Mouse (Mus musculus) layer of hippocampus, adult 6 months (tissue): ENCODE measurements around the gene Pitx3. TPM values are rescaled to one million over a fixed set of nuclear protein-coding genes. Genes with fewer than 3 reads are reported as not detected.

ENCODE experiments used
- long read RNA-seq, 2 experiments: library from polyadenylated mRNA; unstranded; transcript quantifications; one replicate each; pipeline ENCODE4 v2.0.0; 2019 to 2020
- polyA plus RNA-seq: library from polyadenylated mRNA; unstranded; fragments of <200 nt; fragmentation: Nextera tagmentation; gene quantifications from 2 replicates; pipeline ENCODE4 v1.2.3, GENCODE M21; 2021

The Pitx3 gene
- not detected in 2 replicates for polyA plus RNA-seq
- long read RNA-seq, experiment 1 = 0 reads
- long read RNA-seq, experiment 2, partial matches to known transcripts = 0 of 1 reads
- long read RNA-seq, experiment 2, other reads (novel, unspliced or antisense) = 0 of 1 reads

DNA sequence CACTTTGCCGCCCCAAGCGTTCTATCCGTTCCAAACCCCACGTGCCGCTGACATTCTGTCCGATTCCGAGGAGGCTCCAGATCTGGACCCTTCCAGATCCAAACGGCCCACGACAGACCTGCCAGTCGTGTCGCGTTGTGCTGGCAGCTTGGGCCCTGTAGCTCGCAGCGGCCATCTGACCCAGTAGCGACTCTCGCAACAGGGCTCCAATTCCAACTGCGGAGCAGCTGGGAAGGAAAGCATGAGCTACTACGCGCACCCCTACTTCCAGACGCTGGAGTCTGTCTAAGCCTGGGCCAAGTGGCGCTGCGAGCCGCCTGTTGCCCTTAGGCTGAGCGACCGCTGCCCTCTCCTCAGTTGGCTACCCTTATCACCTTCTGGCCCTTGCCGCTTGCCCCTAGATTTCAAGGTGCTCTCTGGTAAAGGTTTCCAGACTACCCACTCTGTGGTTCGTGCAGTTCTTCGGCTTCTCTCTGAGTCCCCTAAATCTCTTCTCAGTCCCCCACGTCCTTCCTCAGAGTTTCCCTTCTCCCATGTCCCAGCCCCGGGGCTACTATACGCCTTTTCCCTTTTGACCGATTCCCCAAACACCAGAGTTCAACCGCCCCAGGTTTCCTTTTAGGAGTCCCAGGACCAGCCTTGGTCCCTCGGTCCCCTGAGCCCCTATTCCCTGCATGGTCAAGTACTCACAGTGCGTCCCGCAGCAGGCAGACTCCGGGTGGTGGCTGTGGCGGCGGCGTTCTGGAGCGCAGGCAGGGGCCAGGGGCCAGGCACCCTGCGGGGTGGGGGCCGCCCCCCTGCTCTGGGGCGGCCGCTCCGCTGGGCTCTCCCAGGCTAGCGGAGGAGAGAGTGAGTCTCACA lies at the start of gene Pitx3:
Gene Pitx3, minus strand, starts transcription at position 816 of the 861 bp plus-strand sequence.

DNA sequence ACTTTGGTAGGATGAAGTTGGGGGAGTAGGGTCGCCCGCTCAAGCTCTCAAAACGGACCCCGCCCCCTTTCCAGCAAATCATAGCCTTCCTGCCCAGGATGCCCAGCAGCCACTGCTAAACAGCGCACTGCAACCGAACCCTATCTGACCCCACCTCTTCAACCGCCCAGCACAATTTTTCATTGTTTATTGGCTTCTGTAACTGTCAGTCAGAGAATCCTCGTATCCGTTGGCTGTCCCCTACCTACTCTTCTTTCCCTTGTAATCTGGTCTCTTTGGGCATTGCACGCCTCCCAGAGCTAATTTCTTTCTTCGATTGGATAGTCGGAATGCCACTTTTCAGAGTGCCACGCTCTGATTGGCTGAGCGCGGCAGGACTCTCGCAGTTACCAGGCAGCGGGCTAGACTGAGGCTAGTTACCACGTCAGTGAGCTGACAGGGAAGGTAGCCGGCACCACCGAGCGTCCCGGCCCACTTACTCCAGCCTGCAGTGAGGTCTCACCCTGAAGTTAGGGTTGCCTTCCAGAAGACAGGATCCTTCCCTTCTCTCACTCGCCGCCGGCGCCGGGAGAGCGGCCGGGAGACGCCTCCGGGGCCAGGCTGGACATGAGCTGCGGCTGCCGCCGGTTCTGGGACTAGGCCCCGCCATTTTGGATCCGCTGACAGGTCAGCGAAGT lies 4.1 kb upstream of the Pitx3 start, which contains the start of gene Gbf1:
Gene Gbf1, plus strand, starts transcription at position 383 of the 677 bp plus-strand sequence.

DNA sequence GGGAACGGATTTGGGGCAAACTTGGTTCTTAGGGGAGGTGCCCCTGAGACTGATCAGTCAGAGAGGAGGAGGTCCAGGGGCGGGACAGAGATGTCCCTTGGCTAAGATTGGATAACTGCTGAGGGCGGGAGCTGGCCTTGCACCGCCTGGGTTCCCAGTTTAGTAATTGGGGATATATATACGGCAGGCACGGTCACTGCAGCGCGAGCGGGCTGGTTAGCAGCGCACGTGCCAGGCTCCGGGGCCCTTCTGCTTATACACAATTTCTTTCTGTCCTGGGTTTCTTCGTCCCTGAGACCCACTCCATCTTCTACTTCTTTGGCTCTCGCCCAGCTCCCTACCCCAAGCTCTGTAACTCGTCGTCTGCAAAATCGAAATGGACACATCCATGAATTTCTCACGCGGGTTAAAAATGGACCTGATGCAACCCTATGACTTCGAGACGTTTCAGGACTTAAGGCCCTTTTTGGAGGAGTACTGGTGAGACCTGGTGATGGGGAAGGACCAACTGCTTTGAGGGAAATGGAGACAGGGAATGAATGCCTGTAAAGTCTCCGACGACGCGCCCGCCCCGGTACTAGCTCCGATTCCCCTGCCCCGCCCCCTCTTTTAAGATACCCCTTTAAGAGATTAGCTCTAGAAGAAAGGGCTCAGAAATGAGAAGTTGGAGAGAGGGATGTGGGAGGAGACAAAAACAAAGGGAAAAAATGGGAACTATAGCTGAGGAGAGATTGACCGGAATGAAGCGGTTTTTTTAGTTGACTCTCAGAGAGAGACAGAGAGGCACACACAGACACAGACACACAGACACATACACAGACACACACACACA lies 16.2 kb downstream of the Pitx3 start, which contains the start of gene Elovl3:
Gene Elovl3, plus strand, starts transcription at position 204 of the 832 bp plus-strand sequence.

Other genes with a start within 250 kb of the Pitx3 start
- 7.1 and 8.1 TPM in 2 replicates for gene Armh3, start 149.8 kb downstream of the Pitx3 start, polyA plus RNA-seq
- gene Hps6, start 144.8 kb downstream of the Pitx3 start, polyA plus RNA-seq = 6.0 and 6.3 TPM in 2 replicates
- gene Pprc1, start 103.4 kb downstream of the Pitx3 start, polyA plus RNA-seq = 5.6 and 6.1 TPM in 2 replicates
- 5.2 and 5.9 TPM in 2 replicates for gene Ldb1, start 103.1 kb downstream of the Pitx3 start, polyA plus RNA-seq
- 50.3 and 59.5 TPM in 2 replicates for gene Nolc1, start 72.5 kb downstream of the Pitx3 start, polyA plus RNA-seq
- not detected in 2 replicates for gene Elovl3, start 16.4 kb downstream of the Pitx3 start, polyA plus RNA-seq
- gene Gbf1, start 4.2 kb upstream of the Pitx3 start, polyA plus RNA-seq = 36.0 and 39.2 TPM in 2 replicates
- 1.6 and 2.2 TPM in 2 replicates for gene Nfkb2, start 156.0 kb upstream of the Pitx3 start, polyA plus RNA-seq
- gene Psd, start 178.8 kb upstream of the Pitx3 start, polyA plus RNA-seq = 108 and 113 TPM in 2 replicates
- gene Fbxl15, start 179.9 kb upstream of the Pitx3 start, polyA plus RNA-seq = 58.6 and 58.7 TPM in 2 replicates
- 320 and 344 TPM in 2 replicates for gene Cuedc2, start 190.4 kb upstream of the Pitx3 start, polyA plus RNA-seq
- gene Mfsd13a, start 192.8 kb upstream of the Pitx3 start, polyA plus RNA-seq = 24.3 and 25.9 TPM in 2 replicates
- gene 2310034G01Rik, start 202.0 kb upstream of the Pitx3 start, polyA plus RNA-seq = 1.5 and 3.3 TPM in 2 replicates
- 69.6 and 72.0 TPM in 2 replicates for gene Actr1a, start 247.4 kb upstream of the Pitx3 start, polyA plus RNA-seq
- 9.2 and 11.1 TPM in 2 replicates for gene Sufu, start 248.6 kb upstream of the Pitx3 start, polyA plus RNA-seq